Mouse (Mus musculus): ENCODE results near the gene Gcnt1. TPM values are rescaled to one million over a fixed set of nuclear protein-coding genes. Genes with fewer than 3 reads are reported as not detected.

Gene Gcnt1
- polyA plus RNA-seq, 1 experiment = 9.3 TPM

DNA sequence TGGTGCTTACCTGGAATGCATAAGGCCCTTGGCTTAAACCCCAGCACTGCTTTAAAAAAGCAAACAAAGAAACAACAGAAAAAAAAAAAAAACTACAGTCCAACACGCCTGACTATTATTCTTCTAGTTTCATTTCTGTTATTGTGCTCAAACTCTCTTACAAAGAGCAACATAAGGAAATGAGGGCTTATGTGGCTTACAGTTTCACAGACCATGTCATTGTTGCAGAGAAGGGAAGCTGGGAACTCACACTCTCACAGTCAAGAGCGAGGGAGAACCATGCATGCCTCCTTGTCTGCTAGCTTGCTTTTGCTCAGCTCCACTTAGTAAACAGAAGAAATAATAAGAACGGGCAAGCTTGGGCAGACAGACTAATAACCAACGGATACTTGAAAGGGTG lies 52.9 kb downstream of the Gcnt1 start:
- DNase-seq (ENCODE audit: low read depth in 1 of 2, low spot score in 2 of 2) = peak; percentile 15 to 29
- no peak for TF ChIP-seq CTCF (IDR thresholded peaks at IDR 0.05; ENCODE audit: extremely low read depth, insufficient read depth, insufficient read length, insufficient replicate concordance)
- TF ChIP-seq POLR2A (IDR thresholded peaks at IDR 0.05; ENCODE audit: low read depth, low read length) = no peak
- Histone ChIP-seq H3K4me1 (ENCODE audit: control insufficient read depth, insufficient read depth, insufficient read length) (peaks cover 21% of the 10 kb centered on the region), H3K27ac (ENCODE audit: insufficient read depth, low read length) (peak overlapping the region; percentile 1; the same call in 1 of the 2 replicates), H3K27me3 (ENCODE audit: control insufficient read depth, insufficient read depth, low read length) (no peaks in the 10 kb centered on the region), H3K36me3 (ENCODE audit: control insufficient read depth, insufficient read depth, low read length) (no peaks in the 10 kb centered on the region), H3K4me3 (ENCODE audit: extremely low read depth, insufficient read depth, insufficient read length) (no peak overlapping the region)
- 43% methylated on average over 4 of the region's 4 CpGs for WGBS

DNA sequence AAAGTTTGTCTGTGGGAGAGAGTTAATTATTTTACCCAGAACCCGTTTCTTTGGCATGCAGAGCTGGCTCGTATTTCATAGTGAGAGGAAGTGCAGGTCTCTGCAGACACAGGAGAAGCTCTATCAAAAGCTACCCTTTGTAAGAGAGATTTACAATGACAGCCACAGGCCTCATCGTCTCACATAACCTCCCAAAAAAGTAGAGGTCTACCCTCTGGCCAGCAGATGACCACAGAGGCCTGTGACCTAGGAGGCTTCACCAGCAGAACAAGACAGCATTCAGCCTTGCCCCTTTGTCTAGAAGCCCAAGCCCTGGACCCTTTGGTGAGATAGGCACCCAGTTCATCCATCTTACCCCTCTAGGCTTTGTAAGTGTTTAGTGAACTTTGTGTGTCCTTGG lies 53.9 kb downstream of the Gcnt1 start:
- no peaks in the 10 kb centered on the region for H3K36me3 ChIP-seq (ENCODE audit: control insufficient read depth, insufficient read depth, low read length)
- WGBS = 25% methylated on average over 3 of the region's 3 CpGs
- DNase-seq (ENCODE audit: low read depth in 1 of 2, low spot score in 2 of 2) = no peak
- H3K4me1 ChIP-seq (ENCODE audit: control insufficient read depth, insufficient read depth, insufficient read length) = peaks cover 21% of the 10 kb centered on the region
- H3K27me3 ChIP-seq (ENCODE audit: control insufficient read depth, insufficient read depth, low read length) = no peaks in the 10 kb centered on the region
- 0 out of 2 replicates have a peak overlapping the region, but pooled peaks have one; percentile 5 for H3K27ac ChIP-seq (ENCODE audit: insufficient read depth, low read length)
- no peak overlapping the region for H3K4me3 ChIP-seq (ENCODE audit: extremely low read depth, insufficient read depth, insufficient read length)
- no peak for TF ChIP-seq POLR2A (IDR thresholded peaks at IDR 0.05; ENCODE audit: low read depth, low read length)
- TF ChIP-seq CTCF (IDR thresholded peaks at IDR 0.05; ENCODE audit: extremely low read depth, insufficient read depth, insufficient read length, insufficient replicate concordance) = no peak

DNA sequence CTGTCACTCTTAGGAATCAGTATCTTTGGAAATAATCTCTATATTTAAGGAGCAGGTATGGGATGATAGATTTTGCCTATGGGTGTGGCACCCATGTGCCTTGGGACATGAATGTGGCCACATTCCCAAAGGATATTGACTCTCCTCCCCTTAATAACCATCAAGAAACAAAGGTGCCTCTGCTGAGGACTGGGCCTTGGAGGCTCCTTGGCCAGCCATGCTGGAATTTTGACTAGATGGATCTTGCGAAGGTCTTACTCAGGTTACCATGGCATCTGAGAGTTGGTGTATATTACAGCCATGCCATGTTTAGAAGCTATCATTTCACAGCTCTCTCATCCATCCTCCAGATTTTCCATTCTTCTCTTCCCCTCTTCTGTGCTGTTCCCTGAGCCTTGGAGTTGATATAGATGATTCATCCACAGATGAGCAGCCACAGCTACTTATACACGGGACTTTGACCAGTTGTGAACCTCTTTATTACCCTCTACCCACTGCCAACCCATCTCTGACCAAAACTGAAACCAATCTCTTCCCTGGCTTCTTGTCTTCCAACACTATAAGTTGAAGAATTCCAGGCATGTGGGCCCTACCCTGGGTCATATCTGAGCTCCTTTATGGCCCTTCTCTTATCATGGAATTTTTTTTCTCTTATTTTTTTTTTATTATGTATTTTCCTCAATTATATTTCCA lies 56.2 kb downstream of the Gcnt1 start:
- H3K27ac ChIP-seq (ENCODE audit: insufficient read depth, low read length) = no peak overlapping the region
- peaks cover 17% of the 10 kb centered on the region for H3K4me1 ChIP-seq (ENCODE audit: control insufficient read depth, insufficient read depth, insufficient read length)
- H3K4me3 ChIP-seq (ENCODE audit: extremely low read depth, insufficient read depth, insufficient read length) = no peak overlapping the region
- WGBS = 94% methylated on average over 2 of the region's 2 CpGs
- no peak for TF ChIP-seq CTCF (IDR thresholded peaks at IDR 0.05; ENCODE audit: extremely low read depth, insufficient read depth, insufficient read length, insufficient replicate concordance)
- TF ChIP-seq POLR2A (IDR thresholded peaks at IDR 0.05; ENCODE audit: low read depth, low read length) = no peak
- no peaks in the 10 kb centered on the region for H3K36me3 ChIP-seq (ENCODE audit: control insufficient read depth, insufficient read depth, low read length)
- DNase-seq (ENCODE audit: low read depth in 1 of 2, low spot score in 2 of 2) = no peak
- no peaks in the 10 kb centered on the region for H3K27me3 ChIP-seq (ENCODE audit: control insufficient read depth, insufficient read depth, low read length)

DNA sequence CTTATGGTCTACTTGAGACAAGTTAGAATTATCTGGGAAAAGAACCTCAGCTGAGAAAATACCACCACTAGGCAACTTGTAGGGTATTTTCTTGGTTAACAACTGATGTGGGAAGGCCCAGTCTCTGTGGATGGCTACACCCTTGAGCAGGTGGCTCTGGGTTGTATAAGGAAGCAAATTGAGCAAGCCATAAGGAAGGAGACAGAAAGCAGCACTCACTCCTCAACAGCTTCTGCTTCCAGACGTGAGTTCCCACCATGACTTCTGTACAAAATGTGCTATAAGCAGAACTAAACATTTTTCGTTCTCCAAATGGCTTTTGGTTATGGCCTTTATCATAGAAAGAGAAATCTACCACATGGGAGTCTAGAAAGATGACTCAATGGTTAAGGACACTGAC lies 58.2 kb downstream of the Gcnt1 start:
- Histone ChIP-seq H3K4me3 (ENCODE audit: extremely low read depth, insufficient read depth, insufficient read length) (no peak overlapping the region), H3K27me3 (ENCODE audit: control insufficient read depth, insufficient read depth, low read length) (no peaks in the 10 kb centered on the region), H3K27ac (ENCODE audit: insufficient read depth, low read length) (no peak overlapping the region), H3K36me3 (ENCODE audit: control insufficient read depth, insufficient read depth, low read length) (no peaks in the 10 kb centered on the region), H3K4me1 (ENCODE audit: control insufficient read depth, insufficient read depth, insufficient read length) (peaks cover 12% of the 10 kb centered on the region; the same call in 1 of the 2 replicates)
- TF ChIP-seq CTCF (IDR thresholded peaks at IDR 0.05; ENCODE audit: extremely low read depth, insufficient read depth, insufficient read length, insufficient replicate concordance) (no peak), POLR2A (IDR thresholded peaks at IDR 0.05; ENCODE audit: low read depth, low read length) (no peak)
- DNase-seq (ENCODE audit: low read depth in 1 of 2, low spot score in 2 of 2) = no peak
- 56% methylated on average over 2 of the region's 2 CpGs for WGBS

DNA sequence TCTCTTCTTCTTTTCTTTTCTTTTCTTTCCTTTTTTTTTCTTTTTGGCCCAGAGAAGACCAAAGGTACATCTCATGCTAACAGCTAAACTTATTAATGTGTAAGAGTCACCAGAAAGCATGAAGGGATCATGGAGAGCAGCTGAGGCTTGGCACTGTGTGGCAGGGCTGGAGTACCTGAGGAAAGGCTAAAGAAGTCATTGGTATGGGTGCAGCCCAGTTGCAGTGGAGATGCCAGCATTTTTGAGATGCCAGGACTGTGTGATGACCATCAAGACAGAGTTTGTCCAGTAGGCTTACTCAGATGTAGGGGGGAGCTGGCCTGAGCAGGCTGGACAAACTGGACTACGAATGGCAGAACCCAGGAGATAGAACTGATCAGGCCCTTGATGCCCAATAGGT lies 58.9 kb downstream of the Gcnt1 start:
- no peaks in the 10 kb centered on the region for H3K36me3 ChIP-seq (ENCODE audit: control insufficient read depth, insufficient read depth, low read length)
- H3K27ac ChIP-seq (ENCODE audit: insufficient read depth, low read length) = no peak overlapping the region
- H3K27me3 ChIP-seq (ENCODE audit: control insufficient read depth, insufficient read depth, low read length) = no peaks in the 10 kb centered on the region
- 84% methylated on average over 1 of the region's 1 CpGs for WGBS
- TF ChIP-seq POLR2A (IDR thresholded peaks at IDR 0.05; ENCODE audit: low read depth, low read length) (no peak), CTCF (IDR thresholded peaks at IDR 0.05; ENCODE audit: extremely low read depth, insufficient read depth, insufficient read length, insufficient replicate concordance) (no peak)
- H3K4me3 ChIP-seq (ENCODE audit: extremely low read depth, insufficient read depth, insufficient read length) = no peak overlapping the region
- DNase-seq (ENCODE audit: low read depth in 1 of 2, low spot score in 2 of 2) = no peak
- peaks cover 8% of the 10 kb centered on the region; the same call in 1 of the 2 replicates for H3K4me1 ChIP-seq (ENCODE audit: control insufficient read depth, insufficient read depth, insufficient read length)

DNA sequence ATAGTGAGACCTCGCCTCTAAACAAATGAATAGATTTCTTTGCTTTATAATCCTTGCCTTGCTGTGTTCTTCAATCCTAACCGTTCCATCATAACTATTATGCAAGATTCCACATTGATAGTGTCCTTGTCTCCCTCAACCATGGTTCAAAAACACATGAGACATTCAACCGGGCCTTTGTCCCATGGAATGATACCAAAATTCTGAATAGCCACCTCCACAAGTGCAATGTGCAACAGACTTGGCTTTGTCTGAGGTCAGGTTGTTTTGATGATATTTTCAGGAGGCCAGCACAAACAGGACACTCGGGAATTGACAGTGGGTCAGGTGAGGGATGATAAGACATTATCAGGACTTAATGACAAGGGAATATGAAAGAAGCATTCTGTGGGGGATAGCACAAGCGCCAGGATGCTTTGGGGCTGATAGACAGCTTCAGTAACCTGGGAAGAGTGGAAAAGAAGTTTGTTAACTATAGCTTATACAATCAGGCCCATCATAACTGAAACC lies 59.9 kb downstream of the Gcnt1 start:
- 84% methylated on average over 5 of the region's 5 CpGs for WGBS
- no peak overlapping the region for H3K4me3 ChIP-seq (ENCODE audit: extremely low read depth, insufficient read depth, insufficient read length)
- DNase-seq (ENCODE audit: low read depth in 1 of 2, low spot score in 2 of 2) = no peak
- peaks cover 7% of the 10 kb centered on the region; the same call in 1 of the 2 replicates for H3K4me1 ChIP-seq (ENCODE audit: control insufficient read depth, insufficient read depth, insufficient read length)
- TF ChIP-seq POLR2A (IDR thresholded peaks at IDR 0.05; ENCODE audit: low read depth, low read length) (no peak), CTCF (IDR thresholded peaks at IDR 0.05; ENCODE audit: extremely low read depth, insufficient read depth, insufficient read length, insufficient replicate concordance) (no peak)
- no peak overlapping the region for H3K27ac ChIP-seq (ENCODE audit: insufficient read depth, low read length)
- no peaks in the 10 kb centered on the region for H3K36me3 ChIP-seq (ENCODE audit: control insufficient read depth, insufficient read depth, low read length)
- H3K27me3 ChIP-seq (ENCODE audit: control insufficient read depth, insufficient read depth, low read length) = no peaks in the 10 kb centered on the region

DNA sequence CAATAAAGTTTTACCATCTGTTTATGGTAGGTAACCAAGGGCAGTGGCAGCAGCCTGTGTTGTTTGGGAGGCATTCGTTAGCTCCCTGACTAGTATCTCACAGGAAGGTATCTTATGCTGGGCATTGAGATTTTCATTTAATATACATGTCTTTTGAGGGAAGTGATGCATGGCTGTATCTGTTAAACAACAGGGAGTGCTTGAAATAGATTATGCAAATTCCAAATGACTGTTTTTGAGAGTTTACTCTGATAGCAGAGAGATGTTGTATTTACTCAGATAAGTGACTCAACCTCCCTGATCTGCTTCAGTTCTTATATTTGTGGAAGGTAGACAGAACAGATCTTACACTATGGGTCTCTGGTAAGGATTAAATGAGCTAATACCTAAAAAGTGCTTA lies 61.1 kb downstream of the Gcnt1 start:
- WGBS = 38% methylated on average over 1 of the region's 1 CpGs
- no peak overlapping the region for H3K4me3 ChIP-seq (ENCODE audit: extremely low read depth, insufficient read depth, insufficient read length)
- no peaks in the 10 kb centered on the region for H3K36me3 ChIP-seq (ENCODE audit: control insufficient read depth, insufficient read depth, low read length)
- DNase-seq (ENCODE audit: low read depth in 1 of 2, low spot score in 2 of 2) = no peak
- no peaks in the 10 kb centered on the region for H3K27me3 ChIP-seq (ENCODE audit: control insufficient read depth, insufficient read depth, low read length)
- no peak overlapping the region for H3K27ac ChIP-seq (ENCODE audit: insufficient read depth, low read length)
- TF ChIP-seq POLR2A (IDR thresholded peaks at IDR 0.05; ENCODE audit: low read depth, low read length) = no peak
- no peak for TF ChIP-seq CTCF (IDR thresholded peaks at IDR 0.05; ENCODE audit: extremely low read depth, insufficient read depth, insufficient read length, insufficient replicate concordance)
- H3K4me1 ChIP-seq (ENCODE audit: control insufficient read depth, insufficient read depth, insufficient read length) = peaks cover 7% of the 10 kb centered on the region; the same call in 1 of the 2 replicates
